Mouse (Mus musculus) brain, embryonic 14.5 days (tissue): Measurements from ENCODE around the gene Flt4.

Experiments used
- CTCF ChIP-seq: fragments of 200-500 bp; IDR thresholded peaks from 2 replicates; pipeline ENCODE4 v1.5.1; 2012; ENCODE audit warnings: inconsistent platforms, mild to moderate bottlenecking, moderate library complexity, borderline replicate concordance; ENCODE audit not compliant: insufficient read depth, insufficient read length; ENCODE audit errors: extremely low read depth
- POLR2A ChIP-seq: fragments of 200-500 bp; IDR thresholded peaks from 2 replicates; pipeline ENCODE4 v1.6.1; 2012; ENCODE audit warnings: mild to moderate bottlenecking, inconsistent platforms, borderline replicate concordance; ENCODE audit not compliant: poor library complexity, insufficient read depth, insufficient read length, severe bottlenecking; ENCODE audit errors: extremely low read depth

GRCm38 (mm10) chr11:49631154-49631553, 22.1 kb downstream of the Flt4 start:
- peak; percentile 34; the same call in 1 of the 2 replicates for TF ChIP-seq CTCF
- no peak for TF ChIP-seq POLR2A
